Mouse (Mus musculus): ENCODE measurements around the gene Btbd6. TPM values are rescaled to one million over a fixed set of nuclear protein-coding genes. Genes with fewer than 3 reads are reported as not detected.

The Btbd6 gene
- polyA plus RNA-seq, 1 experiment: 10.9 TPM

DNA sequence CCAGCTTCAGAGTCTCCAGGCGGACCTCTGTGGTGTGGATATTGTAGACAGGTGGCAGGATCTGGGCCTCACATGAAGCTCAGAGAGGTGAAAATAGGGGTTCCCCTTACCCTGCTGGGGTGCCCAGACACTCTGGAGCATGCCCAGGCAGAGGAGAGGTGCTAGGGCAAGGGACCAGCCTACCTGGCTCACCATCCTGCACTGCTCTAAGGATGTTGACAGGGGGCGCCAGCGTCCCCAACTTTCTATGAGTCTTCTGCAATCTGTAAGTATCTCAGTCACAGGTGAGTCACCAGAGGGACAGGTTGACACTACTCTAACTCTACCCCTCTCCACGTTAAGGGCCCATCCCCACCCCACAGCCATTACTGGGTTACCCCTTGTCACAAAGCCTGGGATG, 29.0 kb upstream of the Btbd6 start:
- Histone ChIP-seq H3K4me1 (ENCODE audit: control insufficient read depth, insufficient read depth, insufficient read length, low read length) (peaks cover 19% of the 10 kb centered on the region; the same call in 1 of the 2 replicates), H3K4me3 (ENCODE audit: insufficient read depth, low read depth, low read length) (no peak overlapping the region), H3K27ac (replicated peaks; ENCODE audit: low read depth, low read length) (no peak overlapping the region)

DNA sequence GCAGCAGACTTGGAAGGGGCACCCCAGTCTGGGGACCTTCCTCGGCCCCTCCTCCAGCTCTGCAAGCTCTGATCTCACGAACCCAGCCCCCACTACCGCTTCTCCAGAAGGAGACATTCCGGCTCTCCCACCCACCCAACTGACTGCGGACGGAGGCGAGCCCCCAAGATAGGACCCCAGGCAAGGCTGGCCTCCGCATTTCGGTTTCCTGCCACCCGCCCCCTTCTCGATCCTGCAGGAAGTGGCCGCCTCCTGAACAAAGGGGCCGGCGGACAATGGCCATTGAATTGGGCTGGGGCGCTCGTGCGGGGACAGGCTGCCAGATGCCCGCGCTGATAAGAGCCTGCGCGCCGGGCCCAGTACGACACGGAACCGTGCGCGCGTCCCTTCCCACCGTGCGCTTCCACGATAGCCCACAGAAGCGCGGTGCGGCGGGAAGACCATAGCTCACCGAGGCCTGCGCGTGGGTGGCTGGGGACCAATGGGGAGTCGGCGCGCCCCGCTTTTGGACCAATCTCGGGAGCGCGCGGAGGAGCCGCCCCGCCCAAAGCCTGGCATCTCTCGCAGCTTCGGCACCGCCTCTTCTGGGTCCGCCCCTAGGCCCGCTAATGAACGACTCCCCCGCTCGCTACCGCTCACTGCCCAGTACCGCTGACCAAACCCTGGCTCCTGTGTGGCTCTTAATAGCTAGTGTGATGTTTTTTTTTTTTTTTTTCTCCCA, 26.1 kb upstream of the Btbd6 start:
- H3K4me1 ChIP-seq (ENCODE audit: control insufficient read depth, insufficient read depth, insufficient read length, low read length): peaks cover 24% of the 10 kb centered on the region
- H3K4me3 ChIP-seq (ENCODE audit: insufficient read depth, low read depth, low read length): peak overlapping the region; percentile 65
- peak overlapping the region; percentile 75 for H3K27ac ChIP-seq (replicated peaks; ENCODE audit: low read depth, low read length)

DNA sequence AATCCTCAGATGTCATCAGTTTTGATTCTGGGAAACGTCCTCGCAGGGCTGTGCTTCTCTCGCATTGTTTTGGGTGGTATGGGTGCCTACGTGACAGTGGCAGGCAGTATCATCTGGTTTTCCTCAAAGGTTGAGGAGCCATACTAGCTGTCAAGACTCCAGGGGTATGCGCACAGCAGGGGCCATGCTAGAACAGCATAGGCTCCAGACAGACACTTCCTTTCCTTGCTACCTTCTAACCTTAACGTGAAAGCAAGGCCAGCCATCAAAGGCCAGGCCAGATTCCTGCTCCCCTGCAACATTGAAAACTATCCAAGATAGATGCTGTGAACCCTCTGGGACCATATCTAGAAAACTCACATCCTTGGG, 25.5 kb upstream of the Btbd6 start:
- H3K27ac ChIP-seq (replicated peaks; ENCODE audit: low read depth, low read length): peak overlapping the region; percentile 72
- peaks cover 24% of the 10 kb centered on the region for H3K4me1 ChIP-seq (ENCODE audit: control insufficient read depth, insufficient read depth, insufficient read length, low read length)
- peak overlapping the region; percentile 65 for H3K4me3 ChIP-seq (ENCODE audit: insufficient read depth, low read depth, low read length)

- Histone ChIP-seq H3K4me3 (ENCODE audit: insufficient read depth, low read depth, low read length) (no peak overlapping the region), H3K27ac (replicated peaks; ENCODE audit: low read depth, low read length) (peak overlapping the region; percentile 72), H3K4me1 (ENCODE audit: control insufficient read depth, insufficient read depth, insufficient read length, low read length) (peaks cover 24% of the 10 kb centered on the region)
Observed at GRCm38 (mm10) chr12:112951150-112951842, 25.0 kb upstream of the Btbd6 start.

GRCm38 (mm10) chr12:112952433-112952832, 23.8 kb upstream of the Btbd6 start:
- peak overlapping the region; percentile 82 for H3K27ac ChIP-seq (replicated peaks; ENCODE audit: low read depth, low read length)
- H3K4me3 ChIP-seq (ENCODE audit: insufficient read depth, low read depth, low read length): no peak overlapping the region
- peaks cover 24% of the 10 kb centered on the region for H3K4me1 ChIP-seq (ENCODE audit: control insufficient read depth, insufficient read depth, insufficient read length, low read length)

GRCm38 (mm10) chr12:112952926-112953565, 23.2 kb upstream of the Btbd6 start:
- Histone ChIP-seq H3K4me3 (ENCODE audit: insufficient read depth, low read depth, low read length) (no peak overlapping the region), H3K27ac (replicated peaks; ENCODE audit: low read depth, low read length) (peak overlapping the region; percentile 82), H3K4me1 (ENCODE audit: control insufficient read depth, insufficient read depth, insufficient read length, low read length) (peaks cover 24% of the 10 kb centered on the region)

- no peak overlapping the region for H3K27ac ChIP-seq (replicated peaks; ENCODE audit: low read depth, low read length)
- H3K4me1 ChIP-seq (ENCODE audit: control insufficient read depth, insufficient read depth, insufficient read length, low read length): peaks cover 17% of the 10 kb centered on the region
- H3K4me3 ChIP-seq (ENCODE audit: insufficient read depth, low read depth, low read length): no peak overlapping the region
Observed at GRCm38 (mm10) chr12:112955800-112956199, 20.5 kb upstream of the Btbd6 start.

DNA sequence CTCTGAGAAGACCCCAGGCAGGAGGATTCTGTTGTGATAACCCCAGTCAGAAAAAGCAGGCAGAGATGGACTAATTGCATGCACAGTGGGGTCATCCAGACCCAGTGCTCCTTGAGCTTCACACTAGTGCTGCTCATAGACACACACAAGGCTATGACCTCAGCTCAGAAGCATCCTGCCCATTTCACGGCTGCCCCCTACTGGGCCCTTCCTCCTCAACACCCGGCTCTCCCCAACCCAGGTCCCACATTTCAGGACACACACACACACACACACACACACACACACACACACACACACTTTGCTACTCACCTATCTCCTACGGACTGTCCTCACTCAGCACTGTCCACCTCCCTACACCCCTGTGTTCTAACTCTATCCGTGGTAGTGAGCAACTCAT, 18.0 kb upstream of the Btbd6 start:
- Histone ChIP-seq H3K4me3 (ENCODE audit: insufficient read depth, low read depth, low read length) (no peak overlapping the region), H3K27ac (replicated peaks; ENCODE audit: low read depth, low read length) (no peak overlapping the region), H3K4me1 (ENCODE audit: control insufficient read depth, insufficient read depth, insufficient read length, low read length) (no peaks in the 10 kb centered on the region)

DNA sequence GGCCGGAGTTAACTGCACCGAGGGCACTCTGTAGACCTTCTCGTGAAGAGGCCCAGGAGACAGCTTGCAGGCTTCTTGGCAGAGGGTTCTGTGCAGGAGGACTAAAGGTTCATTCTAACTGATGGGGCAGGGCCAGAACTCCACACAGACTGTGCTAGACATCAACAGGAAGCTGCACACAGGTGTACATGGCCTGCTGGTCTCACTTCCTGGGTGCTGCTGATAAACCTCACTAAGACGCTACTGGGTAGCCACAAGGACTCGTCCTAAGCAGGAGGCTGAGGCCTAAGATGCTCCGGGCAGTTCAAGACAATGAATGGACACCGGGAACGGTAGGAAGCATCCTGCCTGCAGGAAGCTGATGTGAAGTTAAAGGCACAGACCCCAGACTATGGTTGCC, 16.9 kb upstream of the Btbd6 start:
- H3K4me1 ChIP-seq (ENCODE audit: control insufficient read depth, insufficient read depth, insufficient read length, low read length): no peaks in the 10 kb centered on the region
- no peak overlapping the region for H3K27ac ChIP-seq (replicated peaks; ENCODE audit: low read depth, low read length)
- no peak overlapping the region for H3K4me3 ChIP-seq (ENCODE audit: insufficient read depth, low read depth, low read length)

DNA sequence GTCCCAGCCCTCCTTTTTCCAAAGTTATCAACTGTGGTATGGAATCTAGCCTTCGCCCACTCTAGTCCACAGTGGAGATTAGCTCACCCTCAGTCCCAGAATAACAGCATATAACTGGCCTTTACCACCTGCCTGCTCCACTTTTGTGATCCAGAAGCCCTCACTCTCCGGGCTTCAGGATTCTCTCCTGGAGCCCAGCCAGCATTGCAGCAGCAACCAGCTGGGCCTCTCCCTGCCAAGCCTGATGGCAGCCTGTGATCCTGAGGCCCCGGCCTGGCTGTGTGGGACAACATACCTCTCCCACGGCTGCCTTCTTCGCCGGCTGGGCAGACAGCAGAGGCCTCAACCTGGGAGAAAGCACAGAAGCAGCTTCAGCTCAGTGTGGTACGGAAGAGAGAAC, 14.9 kb upstream of the Btbd6 start:
- no peak overlapping the region for H3K27ac ChIP-seq (replicated peaks; ENCODE audit: low read depth, low read length)
- no peak overlapping the region for H3K4me3 ChIP-seq (ENCODE audit: insufficient read depth, low read depth, low read length)
- no peaks in the 10 kb centered on the region for H3K4me1 ChIP-seq (ENCODE audit: control insufficient read depth, insufficient read depth, insufficient read length, low read length)

GRCm38 (mm10) chr12:112961872-112962271, 14.4 kb upstream of the Btbd6 start:
- no peak overlapping the region for H3K4me3 ChIP-seq (ENCODE audit: insufficient read depth, low read depth, low read length)
- H3K4me1 ChIP-seq (ENCODE audit: control insufficient read depth, insufficient read depth, insufficient read length, low read length): no peaks in the 10 kb centered on the region
- no peak overlapping the region for H3K27ac ChIP-seq (replicated peaks; ENCODE audit: low read depth, low read length)

DNA sequence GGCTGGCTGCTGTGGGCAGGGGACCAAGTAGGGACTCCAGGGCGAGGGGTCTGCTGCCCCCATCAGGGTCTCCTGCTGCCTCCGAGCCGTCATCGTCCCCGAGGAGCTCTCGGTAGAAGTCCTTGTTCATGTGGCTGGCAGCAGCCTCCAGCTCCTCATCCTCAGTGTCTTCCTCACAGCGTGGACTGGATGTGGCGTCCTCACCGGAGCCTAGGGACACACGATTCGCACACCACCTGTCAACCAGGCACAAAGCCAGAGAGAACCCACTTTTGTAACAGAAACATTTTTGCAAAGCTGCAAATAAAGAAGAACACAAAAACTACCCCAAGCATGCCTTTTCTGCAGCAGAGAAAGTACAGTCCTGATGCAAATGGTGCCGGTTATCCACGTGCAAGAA, 10.5 kb upstream of the Btbd6 start:
- no peak overlapping the region for H3K27ac ChIP-seq (replicated peaks; ENCODE audit: low read depth, low read length)
- H3K4me3 ChIP-seq (ENCODE audit: insufficient read depth, low read depth, low read length): no peak overlapping the region
- H3K4me1 ChIP-seq (ENCODE audit: control insufficient read depth, insufficient read depth, insufficient read length, low read length): no peaks in the 10 kb centered on the region

GRCm38 (mm10) chr12:112968943-112969342, 7.3 kb upstream of the Btbd6 start:
- H3K27ac ChIP-seq (replicated peaks; ENCODE audit: low read depth, low read length): no peak overlapping the region
- H3K4me1 ChIP-seq (ENCODE audit: control insufficient read depth, insufficient read depth, insufficient read length, low read length): no peaks in the 10 kb centered on the region
- H3K4me3 ChIP-seq (ENCODE audit: insufficient read depth, low read depth, low read length): no peak overlapping the region

DNA sequence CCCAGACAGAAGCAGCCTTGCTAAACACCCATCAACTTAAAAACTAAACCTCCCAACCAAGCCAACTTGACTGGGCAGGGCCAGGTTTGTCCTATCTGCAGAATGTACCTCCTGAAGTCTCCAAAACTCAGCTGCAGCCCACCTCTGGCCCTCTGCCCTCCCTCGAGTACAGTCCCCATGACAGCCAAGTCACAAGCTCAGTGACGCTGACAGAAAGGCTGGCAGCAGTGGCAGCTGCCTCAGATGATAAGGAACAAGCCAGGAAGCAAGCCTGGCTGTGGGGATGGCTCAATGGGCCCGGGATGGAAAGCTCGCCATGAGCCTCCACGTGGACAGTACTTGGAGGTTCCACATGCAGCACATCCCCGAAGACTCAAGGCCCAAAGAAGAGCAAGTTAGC, 6.7 kb upstream of the Btbd6 start:
- Histone ChIP-seq H3K4me1 (ENCODE audit: control insufficient read depth, insufficient read depth, insufficient read length, low read length) (no peaks in the 10 kb centered on the region), H3K27ac (replicated peaks; ENCODE audit: low read depth, low read length) (no peak overlapping the region), H3K4me3 (ENCODE audit: insufficient read depth, low read depth, low read length) (no peak overlapping the region)

DNA sequence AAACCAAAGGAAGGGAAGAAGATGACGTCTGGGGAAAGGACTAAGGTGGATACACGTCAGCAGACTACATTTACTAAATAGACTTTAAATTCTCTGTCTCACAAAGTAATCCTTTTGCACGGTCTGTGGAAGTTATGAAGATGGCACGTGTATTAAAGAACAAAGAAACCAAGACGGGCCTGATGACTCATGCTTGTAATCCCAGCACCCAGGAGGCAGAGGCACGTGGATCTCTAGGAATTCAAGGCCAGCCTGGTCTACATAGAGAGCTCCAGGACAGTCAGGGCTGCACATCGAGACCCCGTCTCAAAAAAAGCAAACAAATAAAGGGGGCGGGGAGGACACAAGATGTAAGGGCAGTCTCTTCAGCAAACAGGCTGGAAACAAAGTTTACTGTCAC, 1.5 kb upstream of the Btbd6 start:
- Histone ChIP-seq H3K27ac (replicated peaks; ENCODE audit: low read depth, low read length) (no peak overlapping the region), H3K4me3 (ENCODE audit: insufficient read depth, low read depth, low read length) (no peak overlapping the region), H3K4me1 (ENCODE audit: control insufficient read depth, insufficient read depth, insufficient read length, low read length) (peaks cover 5% of the 10 kb centered on the region; the same call in 1 of the 2 replicates)

All from brown adipose tissue, adult 24 weeks (tissue).